Mouse (Mus musculus): ENCODE results near the gene Tns1. TPM values are rescaled to one million over a fixed set of nuclear protein-coding genes. Genes with fewer than 3 reads are reported as not detected.

Tns1 gene
- polyA plus RNA-seq, 1 experiment from 2014 or later, result 184 TPM

GRCm38 (mm10) chr1:73906376-73906775 is 217.9 kb downstream of the Tns1 start:
- WGBS, result 38% methylated on average over 6 of the region's 6 CpGs
- Histone ChIP-seq H3K4me1 (ENCODE audit: insufficient read depth, low read depth, low read length) (peaks cover 7% of the 10 kb centered on the region), H3K27ac (ENCODE audit: low read length) (no peak overlapping the region), H3K4me3 (ENCODE audit: low read depth, low read length) (no peak overlapping the region), H3K36me3 (ENCODE audit: insufficient read depth, low read length) (no peaks in the 10 kb centered on the region), H3K9me3 (ENCODE audit: low read length) (no peaks in the 10 kb centered on the region), H3K4me2 (replicated peaks; ENCODE audit: low read depth, low read length) (no peak overlapping the region), H3K9ac (replicated peaks; ENCODE audit: low read depth) (no peak overlapping the region), H3K27me3 (replicated peaks; ENCODE audit: insufficient read depth, low read length) (no peaks in the 10 kb centered on the region)
- ATAC-seq (no peak), DNase-seq (ENCODE audit: low spot score) (peak; percentile 58)
- no peak for TF ChIP-seq EP300 (IDR thresholded peaks at IDR 0.05)
- TF ChIP-seq CTCF (IDR thresholded peaks at IDR 0.05), result no peak

- no peak overlapping the region for H3K27ac ChIP-seq (ENCODE audit: low read length)
Measured at GRCm38 (mm10) chr1:73905811-73906190, 218.4 kb downstream of the Tns1 start.

DNA sequence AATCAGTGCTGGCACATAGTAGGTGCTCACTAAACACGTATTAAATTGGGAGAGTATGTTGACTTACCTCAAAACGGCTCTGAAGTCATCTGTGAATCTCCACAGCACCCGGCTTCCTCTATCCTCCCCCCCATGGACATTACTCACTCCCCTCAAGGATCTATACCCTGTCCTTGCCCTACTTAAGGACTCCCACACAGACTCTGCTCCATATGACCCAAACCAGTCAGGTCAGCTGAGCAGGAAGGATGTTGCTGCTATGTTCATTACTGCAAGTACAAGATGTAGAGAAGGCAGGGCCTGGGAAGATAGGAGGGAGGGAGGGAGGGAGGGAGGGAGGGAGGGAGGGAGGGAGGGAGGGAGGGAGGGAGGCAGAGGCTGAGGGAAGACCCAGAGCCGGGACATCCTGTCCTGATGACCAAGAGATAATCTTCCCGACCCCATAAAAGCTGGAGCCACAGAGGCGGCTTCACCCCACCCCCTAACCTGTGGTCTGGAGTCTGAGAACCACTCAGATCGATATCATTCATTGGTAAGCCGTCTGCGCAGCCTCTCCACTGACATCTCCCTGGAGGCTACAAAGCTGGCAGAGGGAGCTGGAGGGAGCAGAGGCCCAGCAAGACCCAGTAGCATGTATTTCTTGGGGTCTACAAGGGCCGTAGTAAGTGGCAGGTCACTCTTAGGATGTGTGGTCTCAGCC is 219.0 kb downstream of the Tns1 start:
- ATAC-seq (0 out of 2 replicates have a peak, but pooled peaks have one; percentile 25), DNase-seq (ENCODE audit: low spot score) (peak; percentile 29)
- Histone ChIP-seq H3K27ac (ENCODE audit: low read length) (no peak overlapping the region), H3K36me3 (ENCODE audit: insufficient read depth, low read length) (no peaks in the 10 kb centered on the region), H3K4me1 (ENCODE audit: insufficient read depth, low read depth, low read length) (peaks cover 7% of the 10 kb centered on the region), H3K9ac (replicated peaks; ENCODE audit: low read depth) (no peak overlapping the region), H3K9me3 (ENCODE audit: low read length) (no peaks in the 10 kb centered on the region), H3K27me3 (replicated peaks; ENCODE audit: insufficient read depth, low read length) (no peaks in the 10 kb centered on the region), H3K4me3 (ENCODE audit: low read depth, low read length) (no peak overlapping the region), H3K4me2 (replicated peaks; ENCODE audit: low read depth, low read length) (no peak overlapping the region)
- no peak for TF ChIP-seq EP300 (IDR thresholded peaks at IDR 0.05)
- 47% methylated on average over 10 of the region's 10 CpGs for WGBS

More at GRCm38 (mm10) chr1:73905811-73906190, 218.4 kb downstream of the Tns1 start:
- Histone ChIP-seq H3K4me1 (ENCODE audit: insufficient read depth, low read depth, low read length) (peaks cover 7% of the 10 kb centered on the region), H3K9ac (replicated peaks; ENCODE audit: low read depth) (no peak overlapping the region), H3K36me3 (ENCODE audit: insufficient read depth, low read length) (no peaks in the 10 kb centered on the region), H3K4me3 (ENCODE audit: low read depth, low read length) (no peak overlapping the region), H3K4me2 (replicated peaks; ENCODE audit: low read depth, low read length) (no peak overlapping the region), H3K27me3 (replicated peaks; ENCODE audit: insufficient read depth, low read length) (no peaks in the 10 kb centered on the region), H3K9me3 (ENCODE audit: low read length) (no peaks in the 10 kb centered on the region)
- 52% methylated on average over 5 of the region's 5 CpGs for WGBS
- ATAC-seq (no peak), DNase-seq (ENCODE audit: low spot score) (peak; percentile 20)
- TF ChIP-seq EP300 (IDR thresholded peaks at IDR 0.05) (no peak), CTCF (IDR thresholded peaks at IDR 0.05) (peak; percentile 38)

DNA sequence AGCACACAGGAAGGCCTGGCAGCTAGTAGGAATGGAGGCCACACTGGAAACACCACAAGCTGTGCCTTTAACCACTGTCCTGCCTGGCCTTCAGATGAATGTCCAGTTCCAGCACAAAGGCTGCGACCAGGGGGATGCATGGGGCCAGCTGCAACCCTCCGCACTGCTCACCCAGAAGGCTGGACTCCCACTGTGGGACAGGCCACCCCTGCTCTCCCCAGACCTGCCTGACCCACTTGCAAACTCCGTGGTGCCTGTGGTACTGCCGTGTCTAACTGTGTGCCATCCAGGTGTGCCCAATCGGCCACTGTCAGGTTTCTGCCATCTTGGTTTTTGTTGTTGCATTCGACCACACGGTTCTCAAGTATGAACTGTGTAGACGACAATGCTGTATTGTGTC is 219.6 kb downstream of the Tns1 start:
- H3K9ac ChIP-seq (replicated peaks; ENCODE audit: low read depth), result no peak overlapping the region
- no peak overlapping the region for H3K4me2 ChIP-seq (replicated peaks; ENCODE audit: low read depth, low read length)
- DNase-seq (ENCODE audit: low spot score), result no peak
- WGBS, result 90% methylated on average over 8 of the region's 8 CpGs
- no peak overlapping the region for H3K4me3 ChIP-seq (ENCODE audit: low read depth, low read length)
- H3K9me3 ChIP-seq (ENCODE audit: low read length), result no peaks in the 10 kb centered on the region
- H3K27ac ChIP-seq (ENCODE audit: low read length), result no peak overlapping the region
- no peaks in the 10 kb centered on the region for H3K27me3 ChIP-seq (replicated peaks; ENCODE audit: insufficient read depth, low read length)
- no peaks in the 10 kb centered on the region for H3K36me3 ChIP-seq (ENCODE audit: insufficient read depth, low read length)
- no peak for TF ChIP-seq EP300 (IDR thresholded peaks at IDR 0.05)
- no peak for TF ChIP-seq CTCF (IDR thresholded peaks at IDR 0.05)
- ATAC-seq, result no peak
- H3K4me1 ChIP-seq (ENCODE audit: insufficient read depth, low read depth, low read length), result peaks cover 7% of the 10 kb centered on the region

DNA sequence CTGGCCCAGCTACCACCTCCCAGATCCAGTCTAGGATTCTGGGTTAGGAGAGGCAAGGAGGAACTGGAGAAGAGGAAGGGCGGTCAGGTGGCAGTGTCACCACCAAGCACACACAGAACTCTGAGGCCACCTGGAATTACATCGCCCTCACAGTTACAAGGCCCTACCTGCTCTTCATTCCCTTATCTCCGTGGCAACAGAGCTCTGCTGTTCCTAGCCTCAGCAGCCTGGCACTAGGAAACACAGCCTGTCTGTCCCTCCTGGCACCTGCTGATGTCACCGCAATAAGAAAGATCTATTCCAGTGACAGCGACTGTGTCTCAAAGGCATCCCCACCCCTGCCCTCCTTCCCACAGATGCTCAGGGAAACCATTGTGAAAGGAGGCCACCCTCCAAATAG is 221.2 kb downstream of the Tns1 start:
- DNase-seq (ENCODE audit: low spot score) (no peak), ATAC-seq (no peak)
- no peak for TF ChIP-seq EP300 (IDR thresholded peaks at IDR 0.05)
- TF ChIP-seq CTCF (IDR thresholded peaks at IDR 0.05), result no peak
- no peaks in the 10 kb centered on the region for H3K9me3 ChIP-seq (ENCODE audit: low read length)
- H3K9ac ChIP-seq (replicated peaks; ENCODE audit: low read depth), result no peak overlapping the region
- no peak overlapping the region for H3K4me3 ChIP-seq (ENCODE audit: low read depth, low read length)
- H3K27me3 ChIP-seq (replicated peaks; ENCODE audit: insufficient read depth, low read length), result no peaks in the 10 kb centered on the region
- WGBS, result 67% methylated on average over 5 of the region's 5 CpGs
- H3K4me1 ChIP-seq (ENCODE audit: insufficient read depth, low read depth, low read length), result peaks cover 7% of the 10 kb centered on the region
- no peaks in the 10 kb centered on the region for H3K36me3 ChIP-seq (ENCODE audit: insufficient read depth, low read length)
- 0 out of 2 replicates have a peak overlapping the region, but pooled peaks have one; percentile 47 for H3K27ac ChIP-seq (ENCODE audit: low read length)
- H3K4me2 ChIP-seq (replicated peaks; ENCODE audit: low read depth, low read length), result no peak overlapping the region

GRCm38 (mm10) chr1:73902171-73902991 is 221.9 kb downstream of the Tns1 start:
- H3K27ac ChIP-seq (ENCODE audit: low read length), result peak overlapping the region; percentile 47; the same call in 1 of the 2 replicates
- no peaks in the 10 kb centered on the region for H3K27me3 ChIP-seq (replicated peaks; ENCODE audit: insufficient read depth, low read length)
- H3K36me3 ChIP-seq (ENCODE audit: insufficient read depth, low read length), result no peaks in the 10 kb centered on the region
- TF ChIP-seq EP300 (IDR thresholded peaks at IDR 0.05) (no peak), CTCF (IDR thresholded peaks at IDR 0.05) (peak; percentile 81)
- no peak overlapping the region for H3K4me2 ChIP-seq (replicated peaks; ENCODE audit: low read depth, low read length)
- peaks cover 7% of the 10 kb centered on the region for H3K4me1 ChIP-seq (ENCODE audit: insufficient read depth, low read depth, low read length)
- no peak overlapping the region for H3K9ac ChIP-seq (replicated peaks; ENCODE audit: low read depth)
- peak; percentile 46 for ATAC-seq
- WGBS, result 12% methylated on average over 15 of the region's 16 CpGs
- peak; percentile 86 for DNase-seq (ENCODE audit: low spot score)
- H3K4me3 ChIP-seq (ENCODE audit: low read depth, low read length), result no peak overlapping the region
- no peaks in the 10 kb centered on the region for H3K9me3 ChIP-seq (ENCODE audit: low read length)

Data from lung, postnatal 0 days (tissue).